Mouse (Mus musculus) layer of hippocampus, postnatal 14 days (tissue): Measurements from ENCODE around the gene Gas7. TPM values are rescaled to one million over a fixed set of nuclear protein-coding genes. Genes with fewer than 3 reads are reported as not detected.

Source experiments
- DNase-seq, 2 experiments: peaks; one replicate each; pipeline ENCODE4 v3.0.0; 2021 to 2022; ENCODE audit warnings: low spot score in 2 of 2, mixed read lengths in 1 of 2
- total RNA-seq, 2 experiments: library from RNA; stranded (reverse); gene quantifications; 2 replicates each; pipeline ENCODE4 v1.2.3; 2021

The Gas7 gene
- total RNA-seq, 2 experiments from 2014 or later: 391 to 397 TPM

DNA sequence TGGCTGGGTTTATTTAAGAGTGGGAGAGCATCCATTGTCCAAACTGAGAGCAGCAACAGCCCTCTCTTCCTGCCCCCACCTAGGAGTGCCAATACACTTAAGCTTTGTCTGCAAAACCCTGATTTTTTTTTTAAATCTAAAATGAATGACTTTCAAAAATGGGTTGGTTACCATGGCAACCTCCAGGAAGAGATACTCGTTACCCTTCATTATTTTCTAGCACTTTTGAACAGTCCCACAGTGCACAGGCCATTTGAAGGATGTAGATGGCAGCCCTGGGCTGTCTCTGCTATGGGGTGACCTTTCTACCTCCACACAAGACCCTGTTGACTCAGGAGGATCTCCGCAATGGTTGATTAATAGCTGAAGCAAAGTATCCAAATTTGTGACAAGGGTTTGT, 230.9 kb downstream of the Gas7 start:
- DNase-seq: no peak

DNA sequence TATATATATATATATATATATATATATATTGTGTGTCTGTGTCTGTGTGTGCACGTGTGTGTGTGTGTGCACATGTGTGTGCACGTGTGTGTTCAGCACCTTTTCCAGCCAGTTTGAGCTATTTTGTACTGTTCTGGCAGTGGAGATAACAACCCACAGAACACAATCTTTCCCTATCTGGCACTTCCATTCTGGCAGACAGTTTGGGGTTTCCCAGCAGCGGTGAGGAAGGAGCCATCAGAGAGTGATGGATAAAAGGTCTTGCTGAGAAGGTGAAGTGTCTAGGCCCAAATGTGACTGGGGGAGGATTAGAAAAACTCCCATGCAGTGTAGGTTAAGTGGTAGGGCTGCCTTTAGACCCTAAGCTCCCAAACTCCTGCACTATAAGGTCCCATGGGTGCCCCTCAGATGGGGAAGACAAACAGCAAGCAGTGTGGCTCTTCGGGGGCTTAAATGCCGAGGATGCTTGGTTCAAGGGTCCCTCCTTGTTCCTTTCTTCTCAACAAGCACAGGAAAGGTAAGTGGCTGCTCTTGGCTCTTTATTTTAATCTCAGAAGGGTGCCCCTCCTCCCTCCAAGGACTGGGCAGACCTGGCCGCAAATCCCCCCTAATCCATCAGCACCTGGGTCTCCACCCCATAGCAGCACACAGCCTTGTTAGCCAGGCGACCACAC, 239.6 kb downstream of the Gas7 start, which contains the start of gene Rcvrn:
TSS of gene Rcvrn (plus strand) at position 624 of the 674 bp plus-strand sequence.
- DNase-seq: no peak

DNA sequence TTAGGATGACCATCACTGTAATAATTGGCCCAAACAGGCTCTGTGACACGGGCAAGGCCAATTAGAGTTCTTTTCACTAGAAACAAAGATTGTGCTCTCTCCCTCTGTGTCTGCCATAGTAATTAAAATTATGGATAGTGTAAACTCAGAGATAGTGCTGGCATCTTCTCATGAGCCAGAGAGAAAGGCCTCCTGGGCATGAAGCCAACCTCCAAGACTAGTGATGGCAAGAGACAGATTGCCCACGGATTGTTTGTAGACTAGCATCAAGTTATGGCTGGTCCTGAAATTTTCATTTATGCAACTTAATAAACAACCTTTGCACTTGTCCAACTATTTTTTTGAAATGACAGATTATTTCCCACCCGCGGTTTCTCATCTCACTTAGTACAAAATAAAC, 257.7 kb downstream of the Gas7 start:
- DNase-seq: peak in 1 of 2 experiments; percentile 40

DNA sequence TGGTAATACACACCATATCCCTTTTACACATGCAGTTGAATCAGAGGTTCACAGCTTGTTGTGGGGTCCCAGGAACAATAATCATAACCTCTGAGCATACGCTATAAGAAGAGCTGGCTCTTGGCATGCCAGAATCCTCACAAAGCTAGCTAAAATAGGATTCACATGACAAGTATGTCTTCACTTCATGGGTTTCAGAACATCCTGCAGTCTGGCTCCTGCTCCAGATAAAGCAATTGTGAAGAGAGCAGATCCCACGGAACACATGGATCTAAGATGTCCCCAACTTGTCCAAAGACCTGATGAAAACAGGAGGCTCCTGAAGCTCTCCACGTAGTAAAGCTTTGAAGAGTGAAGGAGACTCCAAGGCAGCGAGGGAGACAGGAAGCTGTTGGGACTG, 260.1 kb downstream of the Gas7 start:
- DNase-seq: no peak

DNA sequence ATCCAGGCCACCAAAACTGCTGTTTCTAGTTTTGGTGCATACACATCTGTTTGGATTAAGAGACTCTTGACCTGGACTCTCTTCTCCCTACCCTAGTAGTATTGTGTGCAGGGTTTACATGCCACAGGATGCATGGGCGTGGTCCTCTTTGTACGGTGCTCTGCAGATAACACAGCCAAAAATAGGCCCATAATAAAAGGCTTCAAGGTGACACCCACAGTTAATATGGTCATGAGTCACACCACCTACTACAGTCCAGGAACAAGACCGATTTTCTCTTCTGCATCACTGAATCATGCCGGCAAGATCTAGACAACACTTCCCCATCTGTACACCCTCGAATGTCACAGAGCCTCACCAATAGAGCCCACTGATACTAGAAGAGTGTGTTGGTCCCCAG, 266.2 kb downstream of the Gas7 start:
- no peak for DNase-seq

DNA sequence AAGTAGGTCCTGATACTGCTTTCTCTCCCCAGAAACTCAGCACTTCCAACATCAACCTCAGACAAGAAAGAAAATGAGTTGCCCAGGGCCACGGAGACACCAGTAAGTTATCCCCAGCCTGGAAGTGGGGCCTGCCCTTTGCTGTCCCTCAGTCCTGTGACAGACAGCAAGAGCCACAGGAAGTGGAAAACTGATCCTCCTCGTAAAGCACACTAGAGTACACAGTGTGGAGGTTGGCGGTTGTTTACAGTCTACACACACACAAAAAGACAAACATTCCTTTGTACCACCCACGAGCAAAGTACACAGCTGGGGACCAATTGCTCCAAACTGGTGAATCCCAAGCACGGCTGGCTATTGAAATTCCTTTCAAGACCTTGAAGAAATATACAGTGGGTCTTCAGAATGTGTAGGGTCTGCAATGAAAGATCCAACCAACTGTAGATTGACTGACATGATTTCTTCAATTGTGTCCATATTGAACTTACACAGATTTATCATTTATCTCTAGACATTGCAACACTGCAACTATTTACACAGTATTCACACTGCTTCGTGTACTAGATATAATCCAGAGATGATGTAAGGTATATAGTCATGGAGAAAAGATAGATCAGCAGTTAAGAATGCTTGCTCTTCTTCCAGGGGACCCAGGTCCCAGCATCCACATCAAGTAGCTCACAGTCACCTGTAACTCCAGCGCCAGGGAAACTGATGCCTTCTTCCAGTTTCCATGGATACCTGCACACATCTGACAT, 267.3 kb downstream of the Gas7 start:
- DNase-seq: no peak

DNA sequence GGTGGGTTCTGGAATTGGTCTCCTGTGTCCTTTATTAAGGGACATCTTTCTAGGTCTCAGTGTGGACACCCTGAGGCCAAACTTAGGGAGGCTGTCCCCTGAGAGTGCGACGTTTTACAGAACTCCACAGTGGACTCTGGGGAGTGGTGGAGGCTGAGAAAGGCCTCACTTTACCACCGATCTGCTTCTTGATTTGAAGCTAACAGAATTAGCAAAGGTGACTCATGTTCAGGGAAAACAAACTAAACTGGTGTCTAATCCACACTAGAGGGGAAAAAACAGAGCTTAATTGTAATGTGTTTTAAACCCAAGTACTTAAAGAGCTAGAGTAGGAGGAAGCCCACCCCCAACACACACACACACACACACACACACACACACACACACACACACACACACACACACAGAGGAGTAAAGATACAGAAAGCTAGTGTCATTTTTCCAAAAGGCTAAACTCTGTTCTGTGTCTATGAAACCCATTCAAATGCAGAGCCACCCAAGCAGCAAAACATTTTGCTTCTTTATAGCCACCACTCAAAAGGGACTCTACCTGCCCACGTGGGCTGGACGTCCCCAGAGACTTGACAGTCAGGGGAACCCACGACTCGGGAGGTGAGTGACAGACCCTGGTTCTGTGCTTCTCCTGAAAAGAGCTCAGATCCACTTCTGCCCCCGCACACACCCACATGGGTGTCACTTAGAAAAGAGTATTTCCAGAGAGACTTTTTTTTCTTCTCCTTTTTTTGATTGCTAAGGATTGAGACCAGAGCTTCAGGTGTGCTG, 268.2 kb downstream of the Gas7 start:
- no peak for DNase-seq

DNA sequence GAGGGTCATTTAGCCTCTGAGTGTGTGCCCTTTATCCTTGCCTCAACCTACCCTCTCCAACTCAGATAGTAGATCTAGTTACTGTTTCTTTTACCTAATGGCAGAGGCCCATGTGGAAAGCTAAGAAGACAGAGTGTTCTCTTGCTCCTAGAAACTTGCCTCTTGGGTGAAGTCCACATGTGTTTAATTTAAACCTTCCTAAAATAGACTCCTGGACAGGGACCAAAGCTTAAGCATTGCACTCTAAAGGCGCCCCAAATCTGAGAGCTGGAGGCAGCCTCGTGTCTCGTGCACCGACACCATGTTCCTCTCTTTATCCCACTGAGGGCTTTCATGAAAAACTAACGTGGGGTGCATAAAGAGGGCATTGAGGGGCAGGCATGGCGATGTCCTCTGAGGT, 271.9 kb downstream of the Gas7 start:
- no peak for DNase-seq

DNA sequence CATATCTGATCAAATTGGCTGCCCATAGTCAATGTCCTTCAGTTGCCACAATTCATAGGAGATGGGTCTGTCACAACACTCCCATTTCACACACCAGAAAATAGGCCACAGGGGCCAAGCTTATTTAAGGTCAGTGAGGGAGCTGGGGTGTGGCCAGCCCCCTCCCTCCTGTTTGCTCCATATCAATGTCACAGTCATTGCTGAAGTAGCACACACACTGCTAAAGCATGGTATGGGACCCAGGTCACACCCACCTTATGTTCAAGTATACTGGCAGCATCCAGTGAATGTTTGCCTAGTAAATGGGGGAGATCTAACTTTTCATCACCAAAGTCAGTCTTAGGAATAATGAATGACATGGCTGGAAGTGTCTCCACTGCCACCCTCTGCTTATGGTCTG, 273.5 kb downstream of the Gas7 start:
- no peak for DNase-seq

DNA sequence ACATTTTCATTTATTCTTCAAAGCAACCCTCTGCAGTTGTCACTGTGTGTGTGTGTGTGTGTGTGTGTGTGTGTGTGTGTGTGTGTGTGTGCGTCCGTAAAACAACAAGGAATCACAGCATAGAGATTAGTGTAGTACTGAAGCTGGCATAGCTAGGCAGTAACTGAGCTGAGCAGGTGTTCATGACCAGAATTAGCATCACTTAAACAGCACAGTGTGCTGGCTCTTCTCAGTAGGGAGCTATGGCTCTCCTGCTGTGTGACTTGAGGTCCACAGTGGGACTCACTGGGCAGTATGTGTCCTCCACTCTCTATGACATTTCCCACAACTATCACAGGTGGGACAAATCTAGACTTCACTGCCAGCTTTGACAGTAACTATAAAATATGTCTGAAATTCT, 275.8 kb downstream of the Gas7 start:
- DNase-seq: no peak

DNA sequence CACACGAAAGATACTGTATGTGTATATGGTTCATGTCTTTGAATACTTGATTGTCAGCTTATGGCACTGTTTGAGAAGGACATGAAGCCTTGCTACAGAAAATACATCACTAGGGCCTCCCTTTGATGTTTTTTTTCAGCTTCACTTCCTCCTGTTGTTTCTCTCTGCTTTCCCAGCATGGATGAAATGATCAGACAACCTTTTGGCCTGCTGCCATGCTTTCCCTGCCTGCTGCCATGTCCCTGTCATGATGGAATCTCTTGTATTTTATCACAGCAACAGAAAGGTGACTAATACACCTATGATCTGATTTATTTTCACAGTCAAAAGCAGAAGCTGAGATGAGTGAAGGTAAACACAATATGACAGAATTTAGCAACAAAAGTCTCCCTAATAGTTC, 278.5 kb downstream of the Gas7 start:
- DNase-seq: no peak

DNA sequence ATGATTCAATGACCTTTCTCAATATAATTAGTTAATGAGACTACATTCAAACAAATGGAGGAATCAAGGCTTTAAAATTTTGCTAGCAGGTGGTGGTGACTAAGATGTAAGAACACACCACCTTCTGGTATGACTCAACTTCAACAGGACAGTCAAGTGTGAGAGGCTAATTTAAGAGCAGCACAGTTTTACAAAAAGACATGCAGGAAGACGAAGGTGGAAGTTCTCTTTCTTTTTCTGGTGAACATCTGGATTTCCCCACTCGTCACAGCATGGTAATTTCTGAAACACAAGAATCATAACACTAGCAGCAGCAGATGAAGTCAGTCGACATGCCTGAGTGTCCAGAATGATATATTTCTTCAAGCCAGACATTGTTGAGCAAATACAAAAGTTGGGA, 279.4 kb downstream of the Gas7 start:
- no peak for DNase-seq

DNA sequence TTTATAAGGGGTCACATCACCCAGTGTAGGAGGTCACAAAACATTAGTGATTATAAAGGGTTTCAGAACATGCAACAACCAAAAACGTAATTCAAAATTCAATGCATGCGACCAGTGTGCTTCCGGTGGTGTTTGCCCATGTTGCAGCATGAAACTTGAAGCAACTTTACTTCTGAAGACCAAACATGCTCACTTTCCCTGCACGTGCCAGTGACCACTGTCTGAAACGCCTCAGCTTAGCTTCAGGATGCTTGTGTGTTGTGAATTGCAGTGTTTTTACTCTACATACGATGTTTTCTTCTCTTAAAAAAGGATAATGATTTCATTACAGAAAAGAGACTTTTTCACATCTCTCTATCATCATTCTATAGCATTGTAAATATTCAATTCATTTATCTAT, 283.1 kb downstream of the Gas7 start:
- no peak for DNase-seq

Other genes with a start within 250 kb of the Gas7 start
- under 1 TPM; 0.16 to 0.29 TPM for gene Myh4, start 217.4 kb upstream of the Gas7 start, total RNA-seq
- 1 to 10 TPM; 2.6 TPM for gene Myh8, start 178.3 kb upstream of the Gas7 start, total RNA-seq
- under 1 TPM; 0.21 to 0.23 TPM for gene Myh13, start 133.8 kb upstream of the Gas7 start, total RNA-seq
- gene Rcvrn, start 239.9 kb downstream of the Gas7 start, total RNA-seq: 1 to 10 TPM; 1.7 to 2.4 TPM